Mouse (Mus musculus) CH12F3 (cell line): ENCODE data around the gene Ybx2.
"Not testable (repeated sequence)": the region's sequence is repeated elsewhere in the genome, so short reads cannot be mapped to it uniquely, and the experiment has no call there.

Experiments used
- in situ Hi-C: fragments of 300-500 bp; cut with MboI; formaldehyde crosslinking; loops from 2 replicates; pipeline ENCODE4 v1.14.3; 2020; ENCODE audit warnings: low sequenced_read_pairs

Ybx2 gene

DNA sequence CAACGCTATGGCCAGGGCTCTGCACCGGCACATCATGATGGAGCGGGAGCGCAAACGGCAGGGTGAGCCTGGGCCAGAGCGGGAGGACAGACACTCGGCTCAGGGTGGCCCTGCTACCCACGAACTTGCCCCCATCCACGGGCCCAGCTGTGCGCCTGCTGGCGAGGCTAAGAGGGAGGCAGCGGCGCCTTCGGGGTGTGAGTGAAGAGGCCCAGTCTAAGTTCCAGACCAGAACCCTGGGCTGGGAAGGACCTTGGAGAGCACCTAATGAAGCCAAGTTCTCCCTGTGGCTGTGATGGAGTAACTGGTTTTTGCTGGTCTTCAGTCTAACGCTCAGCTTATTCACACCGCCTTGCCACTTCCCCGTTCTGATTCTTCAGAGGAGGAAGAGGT is 21.2 kb upstream of the Ybx2 start:
- in situ Hi-C loops, result no loop called here

DNA sequence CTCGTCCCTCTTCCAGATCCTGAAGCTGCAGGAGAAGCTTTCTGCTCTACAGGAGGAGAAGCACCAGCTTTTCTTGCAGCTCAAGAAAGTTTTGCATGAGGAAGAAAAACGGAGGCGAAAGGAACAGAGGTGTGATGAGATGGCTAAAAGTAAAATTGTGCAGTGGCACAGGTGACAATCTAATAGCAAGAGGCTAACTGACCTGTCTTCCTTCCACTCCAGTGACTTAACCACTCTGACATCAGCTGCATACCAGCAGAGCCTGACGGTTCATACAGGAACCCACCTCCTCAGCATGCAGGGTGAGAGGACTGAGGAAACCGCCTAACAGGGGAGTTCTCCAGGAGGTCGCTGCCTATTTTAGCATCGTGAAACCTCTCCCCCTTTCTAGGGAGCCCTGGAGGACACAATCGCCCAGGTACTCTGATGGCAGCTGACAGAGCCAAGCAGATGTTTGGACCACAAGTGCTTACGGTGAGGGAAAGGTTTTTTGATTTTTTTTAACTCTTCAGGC is 20.6 kb upstream of the Ybx2 start:
- in situ Hi-C loops, result no loop called here

DNA sequence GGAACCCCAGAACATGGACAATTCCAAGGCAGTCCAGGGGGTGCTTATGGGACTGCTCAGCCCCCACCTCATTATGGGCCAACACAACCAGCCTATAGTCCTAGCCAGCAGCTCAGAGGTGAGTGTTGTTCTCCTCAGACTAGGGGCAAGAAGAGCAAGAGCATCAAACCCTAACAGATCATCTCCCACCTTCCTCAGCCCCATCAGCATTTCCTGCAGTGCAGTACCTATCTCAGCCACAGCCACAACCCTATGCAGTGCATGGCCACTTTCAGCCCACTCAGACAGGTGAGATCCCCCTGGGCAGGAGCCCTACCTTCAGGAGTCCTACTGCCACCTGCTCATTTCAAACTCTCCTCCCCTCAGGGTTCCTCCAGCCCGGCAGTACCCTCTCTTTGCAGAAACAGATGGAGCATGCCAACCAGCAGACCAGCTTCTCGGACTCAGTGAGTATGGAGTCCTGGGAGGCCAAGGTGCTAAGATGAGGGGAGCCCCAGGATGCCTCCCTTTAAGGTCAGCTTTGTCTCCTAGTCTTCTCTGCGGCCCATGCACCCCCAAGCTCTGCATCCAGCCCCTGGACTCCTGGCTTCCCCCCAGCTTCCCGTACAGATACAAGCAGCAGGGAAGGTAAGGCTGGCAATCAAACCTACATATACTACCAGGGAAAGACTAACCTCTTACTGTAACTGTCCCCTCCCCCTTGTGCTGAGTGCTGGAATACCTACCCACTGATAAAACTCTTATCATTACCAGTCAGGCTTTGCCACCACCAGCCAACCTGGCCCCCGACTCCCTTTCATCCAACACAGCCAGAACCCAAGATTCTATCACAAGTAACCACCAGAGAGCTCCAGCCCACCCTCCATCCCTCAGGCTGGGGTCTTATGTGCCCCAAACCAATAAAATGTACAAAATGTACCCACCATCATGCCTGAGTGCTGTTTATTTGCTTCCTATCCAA is 19.6 kb upstream of the Ybx2 start:
- in situ Hi-C loops, result no loop called here

DNA sequence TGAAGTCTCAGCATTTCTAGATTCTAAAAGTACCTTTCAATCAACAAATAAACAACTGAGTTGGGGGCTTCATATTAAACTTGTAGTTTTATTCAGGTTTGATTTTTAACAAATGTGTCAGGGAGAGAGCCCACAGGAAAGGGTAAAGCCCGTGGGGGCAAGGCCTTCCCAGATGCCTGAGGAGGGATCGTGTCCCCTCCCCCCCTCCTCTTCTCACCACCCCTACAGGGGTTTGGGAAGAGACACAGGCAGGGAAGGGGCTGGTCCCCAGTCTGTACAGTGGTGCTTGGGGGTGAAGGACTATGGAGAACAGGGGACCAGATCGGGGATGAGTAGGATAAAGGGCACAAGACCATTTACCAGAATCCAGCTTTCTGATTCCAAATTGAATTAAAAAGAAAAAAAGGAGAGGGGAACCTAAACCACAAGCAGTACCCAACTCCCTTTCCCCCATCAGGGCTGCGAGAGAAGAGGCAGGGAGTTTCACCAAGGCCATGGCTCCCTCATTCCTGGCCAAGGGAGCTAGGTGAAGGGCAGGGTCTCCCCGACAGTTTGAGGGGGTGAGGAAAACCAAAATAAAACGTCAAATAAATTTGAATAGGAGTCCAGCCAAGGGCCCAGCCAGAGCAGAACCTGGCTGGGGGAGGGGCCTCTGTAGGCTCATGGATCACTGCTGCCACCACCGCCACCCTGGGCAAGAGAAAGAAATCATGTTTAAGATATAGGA is 18.8 kb upstream of the Ybx2 start:
- in situ Hi-C loops, result not testable (repeated sequence)

DNA sequence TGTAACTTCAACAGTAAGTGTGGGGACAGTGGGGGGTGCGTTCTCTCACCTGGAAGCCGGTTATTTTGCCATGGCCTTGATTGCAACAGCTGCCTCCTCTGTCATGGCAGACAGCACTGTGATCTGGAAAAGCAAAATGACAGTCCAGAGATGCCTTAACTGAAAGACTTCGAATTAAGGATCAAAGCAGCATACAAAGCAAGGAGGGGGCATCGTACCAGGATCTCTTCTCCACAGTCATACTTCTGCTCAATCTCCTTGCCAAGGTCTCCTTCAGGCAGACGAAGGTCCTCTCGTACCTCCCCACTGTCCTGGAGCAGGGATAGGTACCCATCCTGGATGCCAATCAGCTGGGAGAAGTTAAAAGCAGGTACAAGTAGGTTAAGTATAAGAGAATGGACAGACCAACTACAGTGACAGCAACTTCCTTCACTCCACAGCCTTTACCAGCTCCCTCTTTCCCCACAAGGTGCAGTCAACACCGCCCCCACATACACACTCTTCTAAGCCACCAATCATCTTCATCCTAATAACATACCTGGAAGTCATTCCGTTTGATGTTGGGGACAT is 18.1 kb upstream of the Ybx2 start:
- in situ Hi-C loops, result no loop called here

DNA sequence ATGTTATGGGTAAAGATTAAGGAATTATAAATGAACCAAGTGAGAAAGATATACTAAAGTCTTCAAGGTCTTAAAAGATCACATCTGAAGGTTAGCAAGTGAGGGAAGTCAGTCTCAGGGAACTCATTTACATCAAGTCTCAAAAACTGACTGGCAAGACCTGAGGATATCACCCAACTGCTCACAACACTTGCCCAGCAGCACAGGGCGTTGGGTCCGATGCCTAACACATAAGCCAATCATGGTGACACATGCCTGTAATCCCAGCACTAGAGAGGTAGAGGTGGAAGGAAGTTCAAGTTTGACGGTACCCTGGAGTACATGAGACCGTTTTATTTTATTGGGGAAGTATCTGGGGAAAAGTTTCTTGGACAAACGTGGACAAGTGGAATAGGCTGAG is 17.5 kb upstream of the Ybx2 start:
- in situ Hi-C loops, result no loop called here

DNA sequence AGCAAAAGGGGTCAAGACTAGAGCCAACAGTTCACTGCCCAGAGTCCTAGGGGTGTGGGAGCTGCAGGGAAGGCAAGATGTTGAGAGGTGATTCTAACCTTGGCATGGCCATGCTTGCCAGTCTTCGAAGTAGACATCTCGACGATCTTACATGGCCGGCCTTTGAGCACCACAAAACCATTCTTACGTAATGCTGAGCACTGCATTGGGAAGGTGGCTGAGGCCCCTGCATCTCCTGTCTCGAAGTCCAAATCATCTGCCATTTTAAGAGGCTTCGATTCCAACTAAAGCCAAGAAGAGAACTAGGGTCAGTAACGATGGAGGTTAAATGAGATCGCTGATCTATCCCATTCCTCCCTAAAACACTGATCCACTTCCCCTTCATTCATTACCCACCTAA is 16.5 kb upstream of the Ybx2 start:
- in situ Hi-C loops, result no loop called here

DNA sequence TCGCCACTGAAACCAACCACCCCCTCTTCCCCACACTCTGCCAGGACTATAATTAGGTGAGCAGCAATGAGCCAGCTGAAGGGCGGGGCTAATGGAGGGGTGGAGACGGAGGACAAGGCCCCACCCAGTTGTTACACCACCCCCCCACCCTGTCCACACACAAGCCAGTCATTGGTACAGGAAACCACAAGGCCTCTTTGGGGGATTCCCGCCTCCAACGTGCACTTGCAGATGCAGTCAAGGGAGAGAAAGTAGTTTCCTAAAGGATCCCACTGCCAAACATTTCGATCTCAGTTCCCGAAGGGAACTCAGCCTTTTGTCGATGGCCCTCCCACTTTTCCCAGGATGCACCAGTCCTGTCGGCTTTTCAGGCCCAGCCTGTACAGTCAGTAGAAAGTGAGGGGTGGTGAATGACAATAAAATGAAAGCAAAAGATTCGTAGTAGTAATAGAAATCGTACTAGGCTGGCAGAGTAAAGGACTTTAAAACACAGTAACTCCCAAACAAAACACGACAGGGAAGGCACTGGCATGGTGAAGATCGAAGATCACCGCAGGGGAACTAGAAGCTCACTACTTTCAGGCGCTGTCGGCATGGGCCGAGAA is 15.8 kb upstream of the Ybx2 start:
- in situ Hi-C loops, result no loop called here

DNA sequence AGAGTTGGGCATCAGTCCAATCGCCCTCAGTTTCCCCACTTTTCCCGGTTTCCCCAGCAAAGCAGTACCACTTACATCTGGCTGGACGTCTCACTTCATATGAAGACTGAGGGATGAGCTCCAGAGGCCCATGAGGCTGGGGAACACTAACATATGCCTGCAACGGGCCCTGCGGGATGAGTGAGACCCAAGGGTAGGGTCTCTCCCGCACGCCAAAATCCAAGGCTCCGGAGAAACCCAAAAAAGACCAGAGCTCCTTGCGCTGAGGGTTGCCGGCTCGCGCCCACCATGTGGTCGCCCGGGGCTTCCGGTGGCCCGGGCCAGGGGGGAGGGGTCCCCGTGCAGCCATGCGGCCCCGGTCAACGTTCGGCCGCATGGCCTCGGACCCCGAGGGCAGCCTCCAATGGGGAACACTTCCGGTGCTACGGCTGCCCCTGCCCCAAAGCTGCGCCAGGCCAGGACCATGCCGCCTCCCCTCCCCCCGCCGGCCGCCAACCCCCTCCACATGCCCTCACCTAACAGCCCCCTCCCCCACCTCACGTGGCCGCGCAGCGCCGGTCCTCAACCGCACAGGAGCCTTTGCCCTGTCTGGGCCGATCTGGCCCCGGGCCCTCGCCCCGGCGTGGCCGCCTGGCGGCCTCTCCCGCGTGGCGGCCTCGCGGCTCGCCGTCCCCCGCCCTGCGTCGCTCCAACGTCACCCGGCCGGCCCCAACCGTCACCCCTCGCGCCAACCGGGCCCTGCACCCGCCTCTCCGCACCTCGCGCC is 15.1 kb upstream of the Ybx2 start:
- in situ Hi-C loops, result no loop called here

DNA sequence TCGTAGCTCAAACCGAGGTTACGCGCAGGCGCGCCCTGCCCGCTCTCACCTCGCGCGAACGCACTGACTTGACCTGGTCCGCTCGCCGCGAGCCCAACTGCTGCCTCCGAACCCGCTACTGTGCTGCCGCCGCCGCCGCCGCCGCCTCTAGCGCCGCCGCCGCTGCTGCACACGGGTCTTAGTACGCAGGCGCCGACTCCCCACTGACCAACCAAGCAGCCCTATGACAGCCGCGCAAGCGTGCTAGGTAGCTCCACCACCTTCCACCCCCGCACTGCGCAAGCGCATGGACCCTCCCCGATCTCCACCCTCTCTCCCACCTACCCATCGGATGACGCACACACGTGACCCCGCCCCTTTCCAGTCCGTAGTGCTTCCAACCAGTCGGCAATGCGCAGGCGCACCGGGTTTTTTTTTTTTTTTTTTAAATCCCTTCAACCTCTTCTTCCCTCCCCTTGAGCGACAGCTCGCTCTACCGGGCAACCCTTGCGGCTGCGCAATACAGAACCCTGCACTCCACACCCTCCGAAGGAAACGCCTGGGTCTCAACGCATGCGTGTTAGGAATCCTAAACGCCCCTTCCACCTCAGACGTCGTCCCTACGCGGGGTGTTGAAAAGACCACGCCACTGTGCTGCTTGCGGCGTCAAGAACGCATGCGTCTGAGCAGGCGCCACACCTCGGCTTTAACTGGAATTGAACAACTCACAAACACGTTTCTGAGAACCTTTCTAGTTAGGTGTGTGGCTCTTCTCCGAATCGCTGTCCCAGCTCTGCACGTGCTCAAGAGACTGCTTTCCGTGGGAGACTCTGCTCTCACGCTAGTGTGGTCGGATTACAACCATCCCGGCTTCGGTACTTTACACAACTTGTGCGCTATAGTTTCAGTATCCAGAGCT is 14.2 kb upstream of the Ybx2 start, which contains the start of gene Eif5a:
Eif5a (minus strand) TSS at position 845 of the 898 bp plus-strand sequence.
- in situ Hi-C loops, result no loop called here

DNA sequence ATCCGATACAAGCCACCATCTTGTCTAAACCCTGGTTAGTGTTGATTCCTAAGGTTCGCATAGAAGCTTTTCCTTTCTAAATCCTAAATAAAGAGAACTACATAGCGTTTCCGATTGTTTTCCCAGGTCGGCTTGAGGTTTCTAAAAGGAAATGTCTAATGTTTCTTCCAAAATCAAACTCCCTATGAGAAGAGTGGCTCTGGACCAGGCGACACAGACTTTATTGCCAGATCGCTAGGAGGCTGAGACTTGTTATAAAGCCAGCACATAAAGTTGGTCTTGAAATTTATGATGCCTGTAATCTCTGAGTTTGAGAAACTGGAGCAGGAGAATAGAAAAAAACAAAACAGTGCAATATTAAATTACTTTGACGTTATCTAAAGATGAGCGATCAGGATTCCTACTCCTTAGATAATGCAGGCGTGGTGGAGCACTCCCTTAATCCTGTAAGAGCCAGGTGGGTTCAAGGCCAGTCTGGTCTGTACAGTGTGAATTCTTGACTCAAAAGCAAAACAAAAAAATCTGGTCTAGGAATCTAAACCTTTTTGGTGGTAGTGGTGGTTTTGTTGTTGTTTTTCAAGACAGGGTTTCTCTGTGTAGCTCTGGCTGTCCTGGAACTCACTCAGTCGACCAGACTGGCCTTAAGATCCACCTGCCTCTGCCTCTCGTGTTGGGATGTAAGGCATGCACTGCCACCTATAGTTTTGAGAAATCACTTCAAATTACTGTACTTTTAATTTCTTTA is 13.4 kb upstream of the Ybx2 start:
- in situ Hi-C loops, result no loop called here

DNA sequence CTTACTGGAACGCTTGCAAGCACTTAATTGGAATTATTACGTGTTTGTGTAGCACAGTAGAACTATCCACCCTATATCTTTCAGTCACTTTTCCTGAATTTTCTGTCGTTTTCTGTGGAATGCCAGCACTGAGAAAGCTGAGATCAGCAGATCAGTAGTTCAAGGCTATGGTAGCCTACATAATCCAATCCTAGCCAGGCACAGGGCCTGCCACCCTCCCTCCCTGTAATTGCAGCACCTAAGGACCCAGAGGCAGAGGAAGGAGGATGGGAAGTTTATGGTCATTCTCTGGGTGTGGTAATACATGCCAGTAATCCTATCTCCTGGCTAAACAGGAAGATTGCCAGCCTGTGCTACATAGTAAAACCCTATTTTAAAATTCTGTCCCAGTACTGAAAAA is 12.8 kb upstream of the Ybx2 start:
- in situ Hi-C loops, result no loop called here

DNA sequence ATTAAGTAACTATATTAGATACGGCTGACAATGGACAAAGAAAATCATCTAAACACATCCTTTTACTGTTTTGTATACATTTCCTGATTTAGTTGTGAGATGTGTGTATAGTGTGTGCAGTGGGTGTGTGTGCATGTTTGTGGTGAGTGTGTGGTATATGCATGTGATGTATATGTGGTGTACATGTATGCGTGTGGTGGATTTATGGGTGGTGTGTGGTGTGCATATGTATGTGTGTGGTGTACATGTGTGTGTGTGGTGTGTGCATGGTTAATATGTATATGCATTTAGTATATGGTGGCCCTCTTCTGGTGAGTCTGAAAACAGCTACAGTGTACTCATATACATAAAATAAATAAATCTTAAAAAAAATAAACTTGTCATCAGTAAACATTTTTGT is 8.1 kb upstream of the Ybx2 start:
- in situ Hi-C loops, result no loop called here

DNA sequence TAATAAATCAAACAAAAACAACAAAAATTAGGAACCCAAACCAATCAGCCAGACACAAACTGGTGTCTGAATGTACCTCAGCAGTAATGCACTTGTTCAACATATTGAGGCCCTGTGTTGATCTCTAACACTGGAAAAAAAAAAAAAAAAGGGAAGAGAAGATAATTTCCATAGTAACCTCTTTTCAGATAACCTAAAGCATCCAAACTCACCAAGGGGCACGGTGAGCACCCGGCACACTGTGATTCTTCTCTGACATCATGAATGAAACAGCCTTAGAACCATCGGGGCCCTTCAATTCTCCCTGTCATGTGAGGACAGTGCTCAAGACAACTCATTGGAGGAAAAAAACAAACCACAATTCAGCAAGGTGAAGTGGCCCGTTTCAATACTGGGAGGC is 5.9 kb upstream of the Ybx2 start:
- in situ Hi-C loops, result no loop called here

DNA sequence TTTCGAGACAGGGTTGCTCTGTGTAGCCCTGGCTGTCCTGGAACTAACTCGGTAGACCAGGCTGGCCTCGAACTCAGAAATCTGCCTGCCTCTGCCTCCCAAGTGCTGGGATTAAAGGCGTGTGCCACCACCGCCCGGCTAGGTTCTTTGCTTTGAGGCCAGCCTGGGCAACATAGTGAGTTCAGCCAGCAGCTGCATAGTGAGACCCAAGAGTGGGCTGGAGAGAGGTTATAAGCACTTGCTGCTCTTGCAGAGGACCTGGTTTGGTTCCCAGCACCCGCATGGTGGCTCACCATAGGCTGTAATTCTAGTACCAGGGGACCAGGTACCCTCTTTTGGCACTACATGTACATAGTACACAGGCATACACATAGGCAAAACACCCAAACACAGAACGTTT is 5.4 kb upstream of the Ybx2 start:
- in situ Hi-C loops, result not testable (repeated sequence)

DNA sequence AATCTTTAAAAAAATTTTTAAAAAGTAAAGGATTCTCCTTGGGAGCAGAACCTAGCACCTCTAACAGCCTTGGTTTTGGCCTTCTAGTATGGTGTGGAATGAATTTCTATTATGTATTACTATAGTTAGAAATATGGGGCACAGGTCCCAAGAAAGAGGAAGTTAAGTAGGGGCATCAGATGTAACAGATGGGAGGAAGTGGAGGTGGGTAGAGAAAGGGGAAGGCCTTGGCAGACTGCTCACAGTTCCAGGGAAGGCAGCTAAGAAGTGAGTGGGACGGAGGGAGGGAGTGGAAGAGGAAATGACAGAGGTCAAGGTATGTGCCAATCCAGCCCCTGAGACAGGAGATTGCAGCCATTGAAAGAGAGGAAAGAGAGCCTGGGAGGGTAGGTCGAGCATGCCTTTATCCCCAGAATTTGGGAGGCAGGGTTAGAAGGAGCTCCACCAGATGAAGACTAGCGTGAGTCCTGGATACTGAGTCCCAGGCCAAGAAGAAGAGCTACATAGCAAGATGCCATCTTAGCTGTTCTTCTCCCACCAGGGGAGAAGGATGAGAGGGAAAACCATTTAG is 4.5 kb upstream of the Ybx2 start:
- in situ Hi-C loops, result no loop called here

DNA sequence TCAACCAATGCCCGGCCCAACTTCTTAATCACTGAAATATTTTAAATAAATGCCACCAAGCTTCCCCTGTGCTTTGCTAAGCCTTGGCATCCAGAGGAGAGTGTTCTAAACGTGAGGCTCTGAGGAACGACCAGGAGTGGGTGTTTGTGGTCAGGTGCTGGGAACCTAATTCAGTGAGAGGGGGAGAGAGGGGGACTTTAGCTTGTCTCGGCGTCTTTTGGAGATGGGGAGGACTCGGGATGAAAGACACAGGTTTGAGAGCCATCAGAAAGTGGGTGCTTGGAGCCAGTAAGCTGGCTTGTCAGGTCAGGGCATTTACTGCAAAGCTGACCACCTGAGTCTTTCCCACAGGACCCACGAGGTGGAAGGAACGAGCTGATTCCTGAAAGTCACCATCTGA is 3.8 kb upstream of the Ybx2 start:
- in situ Hi-C loops, result no loop called here

DNA sequence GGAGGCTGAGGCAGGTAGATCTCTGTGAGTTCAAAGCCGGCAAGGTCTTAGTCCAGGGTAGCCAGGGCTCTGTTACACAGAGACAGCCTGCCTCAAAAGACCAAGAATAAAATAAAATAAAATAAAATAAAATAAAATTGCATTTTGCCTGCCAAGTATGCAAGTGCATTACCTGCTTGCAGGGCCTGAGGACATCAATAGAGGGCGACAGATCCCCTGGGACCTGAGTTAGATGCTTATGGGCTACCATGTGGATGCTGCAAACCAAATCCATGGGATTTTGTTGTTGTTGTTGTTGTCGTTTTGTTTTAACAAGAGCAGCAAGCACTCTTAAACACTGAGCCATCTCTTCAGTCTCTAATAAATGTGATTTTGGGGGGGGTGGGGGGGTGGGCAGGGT is 3.3 kb upstream of the Ybx2 start:
- in situ Hi-C loops, result no loop called here
